Mouse (Mus musculus) embryonic stem cell, embryonic (primary cell): ENCODE results near the gene Gtse1.

Experiments used
- CTCF ChIA-PET, 4 experiments: fragments of 300-600 bp in 2 of 4; fragments of 350-600 bp in 2 of 4; sonication (Branson Sonifier 250); formaldehyde crosslinking; loops; one replicate each; lab custom pipeline; 2022; ENCODE audit warnings: inconsistent platforms in 2 of 4; lab: Charles Lee
- POLR2A ChIA-PET, 4 experiments: fragments of 300-600 bp in 2 of 4; fragments of 350-600 bp in 2 of 4; sonication (Branson Sonifier 250); formaldehyde crosslinking; loops; one replicate each; lab custom pipeline; 2022; ENCODE audit warnings: antibody characterized with exemption in 4 of 4, inconsistent platforms in 1 of 4; lab: Charles Lee

The Gtse1 gene

DNA sequence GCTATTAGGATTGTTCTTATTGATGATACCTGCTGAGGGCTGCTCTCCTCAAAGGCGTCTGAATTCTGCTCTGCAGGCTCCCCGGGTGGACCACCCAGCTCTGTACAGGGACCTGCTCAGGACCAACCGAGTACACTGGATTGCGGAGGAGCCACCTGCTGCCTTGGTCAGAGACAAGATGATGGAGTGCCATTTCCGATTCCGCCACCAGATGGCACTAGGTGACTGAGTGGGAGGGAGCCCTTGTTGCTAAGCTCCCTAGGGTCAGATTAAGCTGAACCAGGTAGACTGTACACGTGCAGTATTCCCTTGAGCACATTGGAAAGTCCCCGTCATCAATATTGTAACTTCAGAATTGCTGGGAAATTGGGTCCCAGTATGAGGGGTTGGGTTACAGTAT is 36.7 kb downstream of the Gtse1 start:
- ChIA-PET POLR2A (interaction anchor here in 3 of 4 experiments (0.5 to 2.3 kb wide), 7 partner anchors 8 to 146 kb away, joined by 3 to 10 read pairs (median 5); partner anchors contain the start of genes Trmu (in 2 of the 3) and Cdpf1 (in 1 of the 3)), CTCF (interaction anchor here (0.5 to 4.2 kb wide), 74 partner anchors 8 to 965 kb away, joined by 3 to 50 read pairs (median 4); partner anchors contain the start of genes Celsr1 (in 2 of the 4), Trmu (in 2 of the 4), Cdpf1 (in 1 of the 4) and Gramd4 (in 1 of the 4))

DNA sequence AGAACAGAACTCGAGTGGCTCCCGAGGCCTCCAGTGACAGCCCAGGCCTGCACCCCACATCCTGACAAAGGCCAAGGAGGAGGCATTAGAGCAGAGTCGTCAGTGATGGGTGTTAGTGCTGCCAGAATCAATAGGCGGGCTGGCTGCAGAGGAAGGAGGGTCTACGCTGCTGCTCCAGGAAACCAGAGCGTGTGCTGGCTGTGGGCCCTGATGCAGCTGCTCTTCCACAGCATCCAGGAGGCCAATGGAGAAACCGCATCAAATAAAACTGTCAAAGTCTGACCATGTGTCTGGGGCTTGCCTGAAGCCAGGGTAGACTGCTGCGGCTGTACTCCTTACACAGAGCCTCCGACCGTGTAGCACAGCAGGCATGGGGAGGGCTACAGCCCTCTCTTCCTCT is 37.6 kb downstream of the Gtse1 start:
- ChIA-PET CTCF (interaction anchor here (0.6 to 4.2 kb wide), 24 partner anchors 7 to 243 kb away, joined by 3 to 50 read pairs (median 4); partner anchors contain the start of gene Gtse1 (in 1 of the 4)), POLR2A (interaction anchor here in 2 of 4 experiments (1.0 to 2.3 kb wide), 3 partner anchors 18 to 86 kb away, joined by 3 to 6 read pairs (median 6); partner anchors contain the start of genes Cdpf1 (in 1 of the 2) and Trmu (in 1 of the 2))

DNA sequence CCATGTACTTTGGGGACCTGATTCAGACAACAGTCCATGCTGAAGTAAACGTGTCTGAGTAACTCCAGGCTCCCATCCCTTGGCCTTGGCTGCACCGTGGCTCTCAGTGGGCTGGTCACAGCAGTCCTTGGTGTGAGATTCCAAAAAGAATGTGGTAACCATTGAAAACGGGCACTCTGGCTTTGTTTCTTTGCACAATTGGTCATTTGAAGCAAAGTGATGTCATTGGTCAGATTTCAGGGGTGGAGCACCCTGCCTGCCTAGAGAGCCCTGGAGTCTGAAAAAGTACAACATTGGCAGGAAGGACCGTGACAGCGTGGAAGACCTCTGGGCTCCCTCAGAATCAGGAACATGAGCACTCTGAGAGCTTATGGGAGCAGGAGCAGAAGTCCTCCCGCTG is 39.9 kb downstream of the Gtse1 start:
- ChIA-PET CTCF (interaction anchor here in 3 of 4 experiments (1.0 to 1.6 kb wide), 5 partner anchors 14 to 242 kb away, joined by 3 to 6 read pairs (median 3); partner anchors contain the start of gene Trmu (in 1 of the 3)), POLR2A (interaction anchor here in 2 of 4 experiments (0.6 to 1.3 kb wide), 5 partner anchors 14 to 283 kb away, joined by 3 to 5 read pairs (median 4); partner anchors contain the start of gene Trmu (in 2 of the 2))

DNA sequence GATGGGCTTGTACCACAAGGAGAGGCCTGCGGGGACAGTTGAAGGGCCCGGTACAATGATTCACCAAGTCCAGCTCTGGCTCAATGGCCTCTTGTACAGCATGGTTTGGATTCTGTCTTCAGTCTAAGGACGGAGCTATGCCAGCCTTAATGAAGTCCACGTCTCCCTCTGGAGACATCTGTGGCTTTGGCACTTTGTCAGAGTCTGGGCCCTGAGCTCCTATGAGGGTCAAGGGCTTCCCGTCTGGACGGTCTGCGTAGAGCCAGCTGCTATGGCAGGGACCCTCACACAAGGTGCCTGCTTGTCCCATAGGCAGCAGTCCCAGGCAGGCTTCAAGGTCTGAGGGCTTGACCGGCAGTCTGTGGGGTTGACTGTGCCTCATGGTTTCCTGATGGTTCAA is 40.8 kb downstream of the Gtse1 start:
- POLR2A ChIA-PET, result interaction anchor here in 3 of 4 experiments (0.6 to 1.7 kb wide), 8 partner anchors 21 to 253 kb away, joined by 3 to 4 read pairs (median 3); partner anchors contain the start of gene Trmu (in 2 of the 3)
- CTCF ChIA-PET, result interaction anchor here (0.6 to 5.3 kb wide), 9 partner anchors 14 to 241 kb away, joined by 3 to 46 read pairs (median 3); partner anchors contain the start of gene Trmu (in 1 of the 4)

DNA sequence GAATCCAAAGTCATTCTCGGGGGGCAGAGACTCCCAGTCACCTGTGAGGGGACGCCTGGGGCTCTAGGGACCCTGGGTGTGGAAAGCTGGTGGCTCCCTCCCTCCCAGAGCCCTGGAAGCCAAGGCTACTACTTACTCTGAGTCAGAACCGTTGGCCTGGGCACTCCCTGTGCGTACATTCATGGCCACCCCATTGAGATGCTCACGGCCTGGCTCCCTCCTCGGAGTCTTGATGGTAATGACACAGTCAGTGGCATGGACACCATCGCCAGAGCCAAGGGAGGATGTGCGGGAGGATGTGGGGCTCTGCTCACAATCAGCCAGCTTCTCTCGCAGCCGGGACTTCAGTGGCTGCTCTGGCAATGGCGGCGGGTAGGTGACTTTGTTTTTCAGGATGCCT is 41.3 kb downstream of the Gtse1 start:
- ChIA-PET CTCF (interaction anchor here in 3 of 4 experiments (0.6 to 5.3 kb wide), 6 partner anchors 13 to 240 kb away, joined by 3 to 46 read pairs (median 4); partner anchors contain the start of gene Gtse1 (in 1 of the 3)), POLR2A (interaction anchor here in 3 of 4 experiments (0.6 to 1.7 kb wide), 8 partner anchors 22 to 252 kb away, joined by 3 to 7 read pairs (median 3); partner anchors contain the start of genes Ppara (in 1 of the 3) and Trmu (in 1 of the 3))

DNA sequence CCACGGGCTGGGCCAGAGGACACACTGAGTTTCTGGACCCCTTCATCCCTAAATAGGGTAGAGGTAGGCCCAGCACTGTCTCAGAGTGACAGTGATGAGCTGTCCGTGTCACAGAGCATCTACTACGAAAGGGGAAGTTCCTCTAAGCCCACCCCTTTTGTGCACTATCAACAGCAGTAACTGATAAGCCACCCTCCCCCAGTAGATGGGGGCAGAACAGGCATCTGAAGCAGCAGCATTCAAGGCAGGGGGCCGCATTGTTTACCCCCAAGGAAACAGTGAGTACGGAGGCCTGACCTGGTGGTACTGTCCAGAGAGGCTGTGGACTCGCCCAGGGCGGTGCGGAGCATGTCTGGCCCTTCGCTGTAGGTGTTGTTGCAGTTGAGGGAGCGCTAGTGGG is 43.0 kb downstream of the Gtse1 start:
- ChIA-PET POLR2A (interaction anchor here in 3 of 4 experiments (0.8 to 2.9 kb wide), 7 partner anchors 11 to 132 kb away, joined by 3 to 10 read pairs (median 4); partner anchors contain the start of genes Cdpf1 (in 1 of the 3) and Celsr1 (in 1 of the 3)), CTCF (interaction anchor here in 3 of 4 experiments (0.6 to 5.3 kb wide), 14 partner anchors 11 to 238 kb away, joined by 3 to 46 read pairs (median 13); partner anchors contain the start of genes Celsr1 (in 1 of the 3) and Trmu (in 1 of the 3))

DNA sequence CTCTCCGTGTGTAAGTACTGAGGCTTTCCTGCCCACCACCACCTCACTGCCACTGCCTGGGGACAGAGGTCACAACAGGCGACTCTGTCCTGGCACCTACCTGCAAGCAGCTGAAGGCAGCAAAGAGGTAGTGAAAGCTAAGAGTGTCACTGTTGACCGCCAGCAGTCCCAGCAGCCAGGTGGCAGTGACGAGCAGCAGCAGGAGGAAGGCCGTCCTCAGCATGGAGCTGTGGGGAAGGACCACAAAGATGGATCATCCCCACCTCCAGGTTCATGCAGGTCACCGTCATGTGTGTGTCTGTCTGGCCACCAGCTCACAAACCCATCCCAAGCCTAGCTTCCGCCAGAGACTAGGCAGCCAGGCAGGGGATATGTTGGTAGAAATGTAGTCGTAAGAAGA is 44.3 kb downstream of the Gtse1 start:
- ChIA-PET CTCF (interaction anchor here (0.5 to 5.3 kb wide), 89 partner anchors 7 to 1655 kb away, joined by 3 to 46 read pairs (median 4); partner anchors contain the start of genes Celsr1 (in 3 of the 4), Trmu (in 3 of the 4), Gramd4 (in 2 of the 4) and Fbln1 (in 1 of the 4)), POLR2A (interaction anchor here (0.6 to 2.9 kb wide), 21 partner anchors 8 to 138 kb away, joined by 3 to 10 read pairs (median 3); partner anchors contain the start of genes Trmu (in 2 of the 4), Celsr1 (in 1 of the 4), Gtse1 (in 1 of the 4) and Ttc38 (in 1 of the 4))

DNA sequence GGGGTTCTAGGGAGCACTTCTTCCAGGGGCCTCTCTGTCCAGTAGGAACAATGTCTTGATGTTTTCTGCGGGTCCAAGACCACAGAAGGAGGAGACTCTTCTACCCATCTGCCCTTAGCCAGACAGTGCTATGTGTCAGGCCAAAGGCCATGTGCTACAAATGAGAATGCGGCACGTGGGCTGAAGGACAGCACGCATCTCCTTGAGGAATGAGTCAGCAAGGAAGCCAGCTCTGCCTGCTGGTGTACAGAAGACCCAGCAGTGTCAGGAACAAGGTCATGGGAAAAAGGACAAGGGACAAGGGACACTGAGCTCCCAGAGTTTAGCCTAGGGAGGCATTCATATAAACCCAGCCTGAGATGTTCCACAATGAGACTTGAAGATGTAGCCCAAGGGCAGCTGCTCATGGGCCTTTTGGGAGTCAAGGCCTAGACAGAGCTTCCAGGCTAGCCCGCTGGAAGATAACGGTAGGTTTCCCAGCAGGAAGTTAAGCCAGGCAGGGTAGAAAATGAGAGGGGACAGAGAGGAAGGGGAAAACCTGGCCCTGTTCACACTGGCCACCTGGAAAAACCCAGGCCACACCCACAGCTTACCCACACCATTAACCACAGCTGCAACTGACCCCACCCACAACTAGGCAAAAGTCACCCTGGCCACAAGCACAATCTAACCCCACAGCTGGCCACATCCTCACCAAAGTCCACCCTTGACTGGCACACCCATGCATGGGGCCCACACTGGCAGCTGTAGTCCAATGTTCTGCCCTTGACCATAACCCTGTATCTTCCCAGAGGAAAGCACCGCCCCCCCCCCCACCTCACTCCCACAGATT is 49.3 kb downstream of the Gtse1 start:
- ChIA-PET POLR2A (interaction anchor here in 1 of 4 experiments (0.6 to 1.6 kb wide), 6 partner anchors 11 to 467 kb away, joined by 3 to 5 read pairs (median 4); no protein-coding TSS in a partner anchor), CTCF (interaction anchor here in 3 of 4 experiments (0.6 to 2.1 kb wide), 10 partner anchors 13 to 298 kb away, joined by 3 to 13 read pairs (median 4); partner anchors contain the start of gene Celsr1 (in 1 of the 3))

DNA sequence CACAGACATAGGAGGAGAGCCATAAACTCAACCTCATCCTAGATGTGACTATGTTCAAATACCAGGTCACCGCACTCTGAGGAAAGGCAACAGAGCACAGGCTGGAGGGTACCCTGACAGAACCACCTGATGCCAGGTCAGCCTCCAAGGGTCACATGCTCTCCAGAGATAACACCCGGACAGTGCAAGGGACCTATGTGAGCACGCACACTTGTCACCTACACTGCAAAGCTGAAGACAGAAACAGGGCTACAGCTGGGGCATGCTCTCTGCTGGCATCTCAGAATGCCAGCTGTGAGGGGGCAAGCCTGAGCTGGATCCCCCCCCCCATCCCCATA is 49.9 kb downstream of the Gtse1 start:
- CTCF ChIA-PET, result interaction anchor here in 3 of 4 experiments (0.6 to 2.1 kb wide), 5 partner anchors 124 to 231 kb away, joined by 3 to 13 read pairs (median 4); partner anchors contain the start of gene Celsr1 (in 1 of the 3)
- POLR2A ChIA-PET, result interaction anchor here in 1 of 4 experiments (0.6 to 1.6 kb wide), 5 partner anchors 10 to 467 kb away, joined by 3 to 5 read pairs (median 4); no protein-coding TSS in a partner anchor

DNA sequence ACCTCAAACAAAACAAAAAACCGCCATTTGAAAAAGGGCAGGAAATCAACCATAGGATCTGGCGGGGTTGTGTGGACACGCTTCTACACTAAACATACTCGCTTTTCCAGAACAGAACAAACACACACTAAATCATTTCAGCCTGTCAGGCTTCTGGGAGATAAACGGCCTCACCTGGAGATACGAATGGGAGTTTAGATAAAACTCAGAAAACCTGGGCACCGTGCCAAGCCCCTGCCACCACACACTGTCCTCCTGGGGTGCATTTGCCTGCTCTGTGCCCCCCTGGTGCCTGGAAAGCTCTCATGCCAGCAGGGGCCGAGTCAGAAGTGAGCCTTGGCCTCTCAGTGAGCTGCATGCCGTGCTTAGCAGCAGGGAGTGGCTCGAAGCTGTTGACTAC is 50.4 kb downstream of the Gtse1 start:
- ChIA-PET POLR2A (interaction anchor here in 1 of 4 experiments (0.6 to 0.8 kb wide), 3 partner anchors 12 to 468 kb away, joined by 4 to 5 read pairs (median 4); no protein-coding TSS in a partner anchor), CTCF (interaction anchor here in 3 of 4 experiments (0.5 to 2.1 kb wide), 6 partner anchors 36 to 230 kb away, joined by 3 to 13 read pairs (median 4); partner anchors contain the start of gene Celsr1 (in 1 of the 3))

DNA sequence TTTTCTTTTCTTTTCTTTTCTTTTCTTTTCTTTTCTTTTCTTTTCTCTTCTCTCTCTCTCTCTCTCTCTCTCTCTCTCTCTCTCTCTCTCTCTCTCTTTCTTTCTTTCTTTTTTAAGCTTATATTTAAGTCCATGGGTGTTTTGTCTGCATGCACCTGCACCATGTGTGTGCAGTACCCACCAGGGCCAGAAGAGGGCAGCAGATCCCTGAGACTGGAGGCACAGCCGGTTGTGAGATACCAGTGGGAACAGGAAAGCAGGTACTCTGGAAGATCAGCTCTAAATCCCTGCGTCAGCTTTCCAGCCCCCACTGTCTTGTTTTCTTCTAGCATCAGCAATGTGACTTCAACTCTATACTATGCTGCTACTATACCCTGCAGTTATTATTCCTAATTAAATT is 54.1 kb downstream of the Gtse1 start:
- POLR2A ChIA-PET, result interaction anchor here (0.6 to 2.0 kb wide), 16 partner anchors 10 to 412 kb away, joined by 3 to 9 read pairs (median 3); partner anchors contain the start of genes Celsr1 (in 3 of the 4) and Trmu (in 1 of the 4)
- CTCF ChIA-PET, result interaction anchor here (0.5 to 3.9 kb wide), 99 partner anchors 9 to 1314 kb away, joined by 3 to 46 read pairs (median 4); partner anchors contain the start of genes Celsr1 (in 3 of the 4), Trmu (in 2 of the 4) and Gramd4 (in 1 of the 4)

DNA sequence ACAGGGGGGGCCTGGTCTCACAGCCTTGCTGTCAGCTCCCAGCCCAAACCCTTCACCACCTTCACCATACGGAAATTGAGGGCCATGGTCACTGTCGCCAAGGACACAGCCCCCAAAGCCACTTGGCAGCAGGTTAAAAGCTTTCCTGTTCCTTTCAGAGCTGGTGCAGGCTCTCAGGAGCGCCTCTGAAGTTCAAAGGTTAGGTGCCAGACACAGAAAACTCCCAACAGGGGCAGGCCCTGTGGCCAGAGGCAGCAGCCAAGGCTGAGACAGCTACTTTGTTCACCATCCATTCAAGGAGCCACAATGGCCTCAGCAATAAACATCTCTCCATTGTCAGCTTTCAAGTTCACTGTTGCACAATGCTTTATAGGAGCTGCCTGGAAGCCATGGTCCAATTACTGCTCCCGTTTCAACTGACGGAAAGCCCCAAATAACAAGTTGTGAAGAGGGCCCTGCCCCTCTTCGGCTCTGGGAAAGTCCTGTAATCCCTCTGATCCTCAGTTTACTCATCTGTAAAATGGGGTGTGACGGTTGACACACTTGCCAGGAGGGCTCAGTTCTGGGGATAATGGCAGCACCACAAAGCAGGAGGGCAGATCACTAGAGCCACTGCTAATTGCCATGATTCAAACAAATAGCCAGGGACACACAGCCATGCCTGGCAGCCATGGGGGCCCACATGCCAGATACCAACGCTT is 59.8 kb downstream of the Gtse1 start:
- POLR2A ChIA-PET, result interaction anchor here in 3 of 4 experiments (0.7 to 2.3 kb wide), 9 partner anchors 11 to 205 kb away, joined by 3 to 10 read pairs (median 4); no protein-coding TSS in a partner anchor
- CTCF ChIA-PET, result interaction anchor here in 3 of 4 experiments (0.6 to 3.1 kb wide), 5 partner anchors 15 to 123 kb away, joined by 3 to 10 read pairs (median 4); no protein-coding TSS in a partner anchor

DNA sequence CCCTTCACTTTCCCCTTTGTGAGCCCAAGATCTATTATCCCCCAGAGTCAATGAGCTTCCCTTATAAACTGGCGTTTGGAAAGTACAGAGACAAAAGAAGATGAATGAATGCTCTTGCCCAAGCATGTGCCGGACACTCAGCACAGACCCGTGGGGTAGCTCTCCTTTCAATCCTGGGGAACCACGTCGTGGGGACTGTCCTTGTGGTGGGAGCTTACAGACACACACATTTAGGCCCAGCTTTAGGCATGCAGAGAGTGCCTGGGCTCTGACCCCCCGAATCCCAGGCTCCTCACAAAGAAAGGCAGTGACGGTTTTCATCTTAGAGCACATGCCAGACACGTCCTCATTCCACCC is 60.3 kb downstream of the Gtse1 start:
- ChIA-PET POLR2A (interaction anchor here in 3 of 4 experiments (0.7 to 2.3 kb wide), 9 partner anchors 11 to 205 kb away, joined by 3 to 10 read pairs (median 4); no protein-coding TSS in a partner anchor), CTCF (interaction anchor here in 3 of 4 experiments (0.6 to 3.1 kb wide), 5 partner anchors 16 to 123 kb away, joined by 3 to 10 read pairs (median 4); no protein-coding TSS in a partner anchor)

DNA sequence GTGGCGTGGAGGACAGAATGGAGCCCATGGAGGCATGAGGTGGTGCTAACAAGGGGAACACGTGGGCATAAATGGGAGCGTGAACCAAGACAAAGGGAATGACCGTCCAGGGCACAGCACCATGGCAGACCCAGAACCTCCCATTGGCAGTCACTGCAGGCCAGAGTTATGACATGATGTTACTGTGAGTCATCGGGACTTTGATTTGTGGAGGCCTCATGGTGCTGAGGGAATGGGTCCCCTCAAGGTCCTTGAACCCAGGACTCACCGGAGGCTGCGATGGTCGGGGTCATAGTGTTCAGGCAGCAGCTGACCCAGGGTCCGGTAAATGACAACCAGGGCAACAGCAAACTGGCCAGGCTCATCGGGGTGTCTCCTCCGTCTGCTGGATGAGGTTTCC is 62.3 kb downstream of the Gtse1 start:
- POLR2A ChIA-PET, result interaction anchor here in 1 of 4 experiments (1.1 kb wide), 1 partner anchor 12 kb away, joined by 4 read pairs; no protein-coding TSS in a partner anchor
- CTCF ChIA-PET, result no interaction called here
